ENCODE assay signal across 13 mouse cellular contexts in genomic region chr2:26312812-26313211, GRCm38 (mm10). TPM values are rescaled to one million over a fixed set of nuclear protein-coding genes. Genes with fewer than 3 reads are reported as not detected.
A peak's percentile ranks its signal among the peaks of the same experiment; 100 is the strongest.
DNase-seq lines count a peak whose midpoint lies in the region; ATAC-seq and TF ChIP-seq lines count a peak whose summit lies in the region.
"Had no signal": no experiment of that assay in that cellular context is flagged by ENCODE, and none has a peak within 500 bp of the region (broad histone marks: within the 10 kb centered on the region; RNA-seq: fewer than 3 reads in every experiment).

No protein-coding gene starts in this region.

- 68% methylated on average over 2 of the region's 2 CpGs for WGBS in forebrain, postnatal 0 days
- WGBS in forebrain, embryonic 12.5 days: 69% methylated on average over 2 of the region's 2 CpGs
- WGBS in liver, postnatal 0 days (ENCODE audit: insufficient replicate concordance): 49% methylated on average over 2 of the region's 2 CpGs
- WGBS in liver, embryonic 12.5 days (ENCODE audit: insufficient replicate concordance): 38% methylated on average over 2 of the region's 2 CpGs
- WGBS in cerebellum, adult 2 months: 39% methylated on average over 2 of the region's 2 CpGs

- TF ChIP-seq EP300 in liver, postnatal 0 days (IDR thresholded peaks at IDR 0.05; ENCODE audit: low read depth): no peak

- TF ChIP-seq POLR2A in cerebellum, adult 2 months (IDR thresholded peaks at IDR 0.05; ENCODE audit: borderline replicate concordance, insufficient read depth, low read length): no peak

- no peak for DNase-seq in forebrain, postnatal 0 days
- DNase-seq in liver, postnatal 0 days: no peak
- DNase-seq in cerebellum, adult 2 months: peak; percentile 59 to 66
- DNase-seq in lung, postnatal 14 days: peak; percentile 32
- no peak for DNase-seq in urinary bladder, adult 2 months (ENCODE audit: low spot score)
- DNase-seq: right cerebral cortex, postnatal 25 days had no signal

- H3K9me3 ChIP-seq in forebrain, postnatal 0 days (ENCODE audit: low read length): no peaks in the 10 kb centered on the region
- no peaks in the 10 kb centered on the region for H3K9me3 ChIP-seq in forebrain, embryonic 12.5 days
- H3K9me3 ChIP-seq in liver, postnatal 0 days (ENCODE audit: low read length): no peaks in the 10 kb centered on the region
- no peaks in the 10 kb centered on the region for H3K9me3 ChIP-seq in liver, embryonic 12.5 days (replicated peaks)
- H3K9me3 ChIP-seq: forebrain, embryonic 15.5 days; heart, embryonic 15.5 days had no signal

- H3K4me2 ChIP-seq in forebrain, postnatal 0 days (ENCODE audit: low read depth): no peak overlapping the region
- H3K4me2 ChIP-seq in forebrain, embryonic 12.5 days: no peak overlapping the region
- H3K4me2 ChIP-seq in liver, postnatal 0 days (ENCODE audit: low read depth, low read length): no peak overlapping the region
- no peak overlapping the region for H3K4me2 ChIP-seq in liver, embryonic 12.5 days
- H3K4me2 ChIP-seq: forebrain, embryonic 15.5 days; heart, embryonic 15.5 days had no signal

- H3K9ac ChIP-seq in forebrain, postnatal 0 days: no peak overlapping the region
- H3K9ac ChIP-seq in forebrain, embryonic 12.5 days: no peak overlapping the region
- H3K9ac ChIP-seq in liver, postnatal 0 days (replicated peaks): no peak overlapping the region
- no peak overlapping the region for H3K9ac ChIP-seq in liver, embryonic 12.5 days
- H3K9ac ChIP-seq: forebrain, embryonic 15.5 days; heart, embryonic 15.5 days had no signal

- H3K27ac ChIP-seq in forebrain, postnatal 0 days (ENCODE audit: low read depth, low read length): no peak overlapping the region
- H3K27ac ChIP-seq in forebrain, embryonic 12.5 days: no peak overlapping the region
- no peak overlapping the region for H3K27ac ChIP-seq in liver, postnatal 0 days (ENCODE audit: low read depth)
- no peak overlapping the region for H3K27ac ChIP-seq in liver, embryonic 12.5 days
- H3K27ac ChIP-seq in cerebellum, adult 2 months (ENCODE audit: insufficient read depth, low read length): peak overlapping the region; percentile 21
- H3K27ac ChIP-seq: forebrain, embryonic 15.5 days had no signal

- H3K36me3 ChIP-seq in forebrain, postnatal 0 days (ENCODE audit: insufficient read depth): no peaks in the 10 kb centered on the region
- H3K36me3 ChIP-seq in forebrain, embryonic 12.5 days (replicated peaks): no peaks in the 10 kb centered on the region; the same call in none of the 2 replicates
- no peaks in the 10 kb centered on the region for H3K36me3 ChIP-seq in liver, postnatal 0 days (replicated peaks; ENCODE audit: insufficient read depth, low read length)
- no peaks in the 10 kb centered on the region for H3K36me3 ChIP-seq in liver, embryonic 12.5 days
- H3K36me3 ChIP-seq: forebrain, embryonic 15.5 days; heart, embryonic 15.5 days had no signal

- ATAC-seq in forebrain, postnatal 0 days: no peak
- no peak for ATAC-seq in forebrain, embryonic 12.5 days (ENCODE audit: low FRiP score)
- no peak for ATAC-seq in liver, postnatal 0 days
- no peak for ATAC-seq in liver, embryonic 12.5 days
- no peak for ATAC-seq in inflammation-experienced regulatory T-cells, adult 6 months
- ATAC-seq: forebrain, embryonic 15.5 days had no signal

- peaks cover 19% of the 10 kb centered on the region for H3K4me1 ChIP-seq in forebrain, postnatal 0 days (ENCODE audit: insufficient read depth)
- peaks cover 45% of the 10 kb centered on the region for H3K4me1 ChIP-seq in forebrain, embryonic 12.5 days
- H3K4me1 ChIP-seq in liver, postnatal 0 days (ENCODE audit: insufficient read depth): no peaks in the 10 kb centered on the region; the same call in 1 of the 2 replicates
- peaks cover 26% of the 10 kb centered on the region for H3K4me1 ChIP-seq in liver, embryonic 12.5 days
- H3K4me1 ChIP-seq in cerebellum, adult 2 months (ENCODE audit: control insufficient read depth, insufficient read depth, low read length): peaks cover 44% of the 10 kb centered on the region

- 0 out of 2 replicates have a peak, but pooled peaks have one; percentile 24 for TF ChIP-seq CTCF in forebrain, postnatal 0 days (IDR thresholded peaks at IDR 0.05; ENCODE audit: low read depth)
- peak; percentile 48 for TF ChIP-seq CTCF in liver, postnatal 0 days (IDR thresholded peaks at IDR 0.05; ENCODE audit: low read depth)
- peak; percentile 74; the same call in 1 of the 2 replicates for TF ChIP-seq CTCF in cerebellum, adult 2 months (IDR thresholded peaks at IDR 0.05; ENCODE audit: borderline replicate concordance, insufficient read depth, low read depth, low read length)

- no peak overlapping the region for H3K4me3 ChIP-seq in forebrain, postnatal 0 days (ENCODE audit: low read depth, low read length)
- H3K4me3 ChIP-seq in forebrain, embryonic 12.5 days (replicated peaks): no peak overlapping the region
- H3K4me3 ChIP-seq in liver, postnatal 0 days (ENCODE audit: low read depth, low read length): no peak overlapping the region
- no peak overlapping the region for H3K4me3 ChIP-seq in liver, embryonic 12.5 days
- no peak overlapping the region for H3K4me3 ChIP-seq in cerebellum, adult 2 months (replicated peaks; ENCODE audit: insufficient read depth, low read depth, low read length)
- H3K4me3 ChIP-seq: forebrain, embryonic 15.5 days; heart, embryonic 15.5 days had no signal

- H3K27me3 ChIP-seq in forebrain, postnatal 0 days (ENCODE audit: insufficient read depth, low read length): no peaks in the 10 kb centered on the region
- H3K27me3 ChIP-seq in forebrain, embryonic 12.5 days: no peaks in the 10 kb centered on the region
- H3K27me3 ChIP-seq in liver, postnatal 0 days (ENCODE audit: insufficient read depth, low read length): no peaks in the 10 kb centered on the region
- H3K27me3 ChIP-seq in liver, embryonic 12.5 days (replicated peaks): peaks cover 35% of the 10 kb centered on the region
- no peaks in the 10 kb centered on the region for H3K27me3 ChIP-seq in cerebellum, adult 2 months (ENCODE audit: control insufficient read depth, insufficient read depth, low read length)
- H3K27me3 ChIP-seq: forebrain, embryonic 15.5 days; heart, embryonic 15.5 days had no signal

RNA-seq across cellular contexts. Expression of gene Gpsm1, which starts 2.5 kb away (rescaled TPM):
- total RNA-seq in forebrain, postnatal 0 days (2014; rRNA removed): 242 and 257 TPM in 2 replicates
- 140 and 149 TPM in 2 replicates for polyA plus RNA-seq in forebrain, postnatal 0 days (2015; fragmentation: Nextera tagmentation; extraction: Ambion mirVana)
- 102 and 108 TPM in 2 replicates for polyA plus RNA-seq in forebrain, embryonic 12.5 days (2016; fragmentation: Nextera tagmentation; extraction: Ambion mirVana)
- polyA plus RNA-seq in liver, postnatal 0 days (2015; fragmentation: Nextera tagmentation; extraction: Ambion mirVana): 1.9 TPM in 2 replicates
- polyA plus RNA-seq in liver, embryonic 12.5 days (2016; fragmentation: Nextera tagmentation; extraction: Ambion mirVana): 8.1 and 8.6 TPM in 2 replicates
- 126 and 137 TPM in 2 replicates for polyA plus RNA-seq in cerebellum, adult 2 months (2012; rRNA removed)
- 17.1 and 20.7 TPM in 2 replicates for polyA plus RNA-seq in urinary bladder, adult 2 months (2012; rRNA removed)
- 1 to 10 TPM; 3.8 to 5.0 (median 5.0) TPM for polyA plus RNA-seq in inflammation-experienced regulatory T-cells, adult 6 months (2017; shearing (Covaris generic))

RNA-seq across cellular contexts. Expression of gene Ccdc187, which starts 18.5 kb away (rescaled TPM):
- 1.5 and 2.0 TPM in 2 replicates for total RNA-seq in forebrain, postnatal 0 days (2014; rRNA removed)
- 0.13 TPM in 2 replicates for polyA plus RNA-seq in forebrain, postnatal 0 days (2015; fragmentation: Nextera tagmentation; extraction: Ambion mirVana)
- polyA plus RNA-seq in forebrain, embryonic 12.5 days (2016; fragmentation: Nextera tagmentation; extraction: Ambion mirVana): 0.34 and 0.45 TPM in 2 replicates
- 0.01 TPM in 1 of 2 replicates, not detected in the other for polyA plus RNA-seq in liver, postnatal 0 days (2015; fragmentation: Nextera tagmentation; extraction: Ambion mirVana)
- 0.01 and 0.02 TPM in 2 replicates for polyA plus RNA-seq in liver, embryonic 12.5 days (2016; fragmentation: Nextera tagmentation; extraction: Ambion mirVana)
- polyA plus RNA-seq in cerebellum, adult 2 months (2012; rRNA removed): 2.7 and 3.0 TPM in 2 replicates
- polyA plus RNA-seq in urinary bladder, adult 2 months (2012; rRNA removed): 1.0 and 1.3 TPM in 2 replicates
- under 1 TPM in 1 of 3 experiments, not detected in 2; 0.04 TPM for polyA plus RNA-seq in inflammation-experienced regulatory T-cells, adult 6 months (2017; shearing (Covaris generic))
- total RNA-seq: common myeloid progenitor, adult 5-6 weeks had no signal
- polyA plus RNA-seq: neural tube, embryonic 11.5 days had no signal

RNA-seq across cellular contexts. Expression of gene Dnlz, which starts 39.1 kb away (rescaled TPM):
- total RNA-seq in forebrain, postnatal 0 days (2014; rRNA removed): 32.2 and 39.8 TPM in 2 replicates
- 28.8 and 33.2 TPM in 2 replicates for polyA plus RNA-seq in forebrain, postnatal 0 days (2015; fragmentation: Nextera tagmentation; extraction: Ambion mirVana)
- polyA plus RNA-seq in forebrain, embryonic 12.5 days (2016; fragmentation: Nextera tagmentation; extraction: Ambion mirVana): 34.5 and 36.3 TPM in 2 replicates
- polyA plus RNA-seq in liver, postnatal 0 days (2015; fragmentation: Nextera tagmentation; extraction: Ambion mirVana): 7.5 and 7.9 TPM in 2 replicates
- polyA plus RNA-seq in liver, embryonic 12.5 days (2016; fragmentation: Nextera tagmentation; extraction: Ambion mirVana): 16.1 and 17.0 TPM in 2 replicates
- polyA plus RNA-seq in cerebellum, adult 2 months (2012; rRNA removed): 32.6 and 34.9 TPM in 2 replicates
- polyA plus RNA-seq in urinary bladder, adult 2 months (2012; rRNA removed): 18.0 and 18.9 TPM in 2 replicates
- 1 to 10 TPM; 7.6 to 8.7 (median 7.6) TPM for polyA plus RNA-seq in inflammation-experienced regulatory T-cells, adult 6 months (2017; shearing (Covaris generic))

RNA-seq across cellular contexts. Expression of gene Card9, which starts 47.9 kb away (rescaled TPM):
- 4.0 and 4.1 TPM in 2 replicates for total RNA-seq in forebrain, postnatal 0 days (2014; rRNA removed)
- 0.84 and 1.8 TPM in 2 replicates for polyA plus RNA-seq in forebrain, postnatal 0 days (2015; fragmentation: Nextera tagmentation; extraction: Ambion mirVana)
- 1.3 TPM in 2 replicates for polyA plus RNA-seq in forebrain, embryonic 12.5 days (2016; fragmentation: Nextera tagmentation; extraction: Ambion mirVana)
- polyA plus RNA-seq in liver, postnatal 0 days (2015; fragmentation: Nextera tagmentation; extraction: Ambion mirVana): 2.1 and 2.2 TPM in 2 replicates
- polyA plus RNA-seq in liver, embryonic 12.5 days (2016; fragmentation: Nextera tagmentation; extraction: Ambion mirVana): 1.2 and 1.3 TPM in 2 replicates
- 5.7 and 6.2 TPM in 2 replicates for polyA plus RNA-seq in cerebellum, adult 2 months (2012; rRNA removed)
- 4.9 TPM in 2 replicates for polyA plus RNA-seq in urinary bladder, adult 2 months (2012; rRNA removed)
- polyA plus RNA-seq in inflammation-experienced regulatory T-cells, adult 6 months (2017; shearing (Covaris generic)): 1 to 10 TPM in 2 of 3 experiments, under 1 TPM in 1; 0.53 to 2.1 (median 1.1) TPM

Comparison
In these comparisons a context has a peak if more than half of its experiments do, and no peak if none do; other contexts are left out.
1. DNase-seq: peak in cerebellum, adult 2 months (2 of 2) and lung, postnatal 14 days (single experiment); none in forebrain, postnatal 0 days (single experiment), liver, postnatal 0 days (single experiment) and urinary bladder, adult 2 months (single experiment).
2. CTCF ChIP-seq: peak in every context shown above with its lines; median percentile 74 in cerebellum, adult 2 months; 48 in liver, postnatal 0 days; 24 in forebrain, postnatal 0 days.